Mouse (Mus musculus): ENCODE data around the gene Sost. TPM values are rescaled to one million over a fixed set of nuclear protein-coding genes. Genes with fewer than 3 reads are reported as not detected.

Gene Sost
- polyA plus RNA-seq (2015; fragmentation: Nextera tagmentation; extraction: Ambion mirVana) = 0.10 TPM in 1 of 2 replicates, not detected in the other

DNA sequence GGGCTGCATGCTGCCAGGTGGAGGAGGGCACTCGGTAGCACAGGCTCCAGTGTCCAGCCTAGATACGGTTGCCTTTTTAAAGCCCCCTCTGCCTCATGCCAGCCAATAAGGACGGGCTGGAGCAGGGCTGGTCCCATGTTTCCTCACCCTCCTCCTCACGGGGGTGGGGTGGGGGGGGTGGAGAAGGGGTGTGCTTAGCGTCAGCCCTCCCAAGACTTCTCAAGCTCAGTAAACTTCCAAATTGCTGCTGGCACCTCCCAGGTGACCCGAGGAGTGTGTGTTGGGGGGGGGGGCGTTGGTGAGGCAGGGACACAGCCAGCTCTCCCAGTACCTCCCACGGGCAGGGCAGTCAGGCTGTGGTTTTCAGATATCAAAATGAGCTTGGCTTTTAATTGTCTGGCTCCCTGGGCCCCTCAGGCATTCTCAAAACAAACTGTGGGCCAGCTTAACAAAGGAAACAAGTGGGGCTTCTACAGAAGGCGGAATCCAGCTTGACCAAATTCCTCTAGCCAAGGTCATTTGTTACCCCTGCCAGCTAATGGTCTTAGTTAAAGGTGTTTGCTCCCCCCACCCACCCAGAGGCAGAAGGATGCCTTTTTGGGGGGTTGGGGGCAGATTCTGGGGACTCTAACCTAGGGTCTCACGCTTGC lies at the start of gene Sost:
TSS of gene Sost (minus strand) at position 51 of the 650 bp plus-strand sequence.
- Histone ChIP-seq H3K9ac (ENCODE audit: low read depth, low read length) (no peak within 1 kb of the TSS), H3K9me3 (replicated peaks; ENCODE audit: control insufficient read depth, low read length, poor library complexity, severe bottlenecking) (no peaks in the 10 kb centered on the region), H3K36me3 (ENCODE audit: control insufficient read depth, insufficient read depth, low read length) (no peaks in the 10 kb centered on the region), H3K4me3 (ENCODE audit: low read depth, low read length) (no peak within 1 kb of the TSS), H3K4me2 (ENCODE audit: low read length) (no peak within 1 kb of the TSS), H3K4me1 (ENCODE audit: control insufficient read depth, insufficient read depth, low read length) (peaks cover 10% of the 10 kb centered on the region; the same call in 1 of the 2 replicates), H3K27me3 (ENCODE audit: control insufficient read depth, insufficient read depth, low read depth, low read length) (peaks cover 35% of the 10 kb centered on the region), H3K27ac (ENCODE audit: low read length) (no peak within 1 kb of the TSS)
- 24% methylated on average over 10 of the region's 10 CpGs for WGBS
- no peak for ATAC-seq

DNA sequence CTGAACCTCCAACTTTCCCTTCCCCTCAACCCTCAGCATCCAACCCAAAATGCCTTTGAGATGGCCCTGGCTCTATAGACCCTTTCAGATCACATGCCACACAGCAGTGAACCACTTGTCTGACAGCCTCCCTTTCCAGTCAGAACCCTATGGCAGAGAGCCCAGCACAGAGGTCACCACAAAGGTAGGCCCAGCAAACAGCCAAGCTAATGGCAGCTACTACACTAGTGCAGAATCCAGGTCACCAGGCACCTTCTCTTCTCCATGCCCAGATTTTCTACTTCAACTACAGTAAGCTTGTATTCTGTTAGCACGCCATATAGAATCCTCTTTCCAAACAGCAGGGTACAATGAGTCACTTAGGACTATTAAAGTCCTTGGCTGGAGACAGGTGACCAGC lies 49.3 kb upstream of the Sost start:
- Histone ChIP-seq H3K4me2 (ENCODE audit: low read length) (no peak overlapping the region), H3K9me3 (replicated peaks; ENCODE audit: control insufficient read depth, low read length, poor library complexity, severe bottlenecking) (no peaks in the 10 kb centered on the region), H3K36me3 (ENCODE audit: control insufficient read depth, insufficient read depth, low read length) (peaks cover 9% of the 10 kb centered on the region), H3K4me1 (ENCODE audit: control insufficient read depth, insufficient read depth, low read length) (no peaks in the 10 kb centered on the region), H3K27me3 (ENCODE audit: control insufficient read depth, insufficient read depth, low read depth, low read length) (no peaks in the 10 kb centered on the region), H3K27ac (ENCODE audit: low read length) (no peak overlapping the region), H3K9ac (ENCODE audit: low read depth, low read length) (no peak overlapping the region), H3K4me3 (ENCODE audit: low read depth, low read length) (no peak overlapping the region)
- 96% methylated on average over 1 of the region's 1 CpGs for WGBS
- ATAC-seq = no peak

- 63% methylated on average over 6 of the region's 6 CpGs for WGBS
- peaks cover 9% of the 10 kb centered on the region for H3K36me3 ChIP-seq (ENCODE audit: control insufficient read depth, insufficient read depth, low read length)
These were observed 48.7 kb upstream of the Sost start for GRCm38 (mm10) chr11:102015472-102015871.

DNA sequence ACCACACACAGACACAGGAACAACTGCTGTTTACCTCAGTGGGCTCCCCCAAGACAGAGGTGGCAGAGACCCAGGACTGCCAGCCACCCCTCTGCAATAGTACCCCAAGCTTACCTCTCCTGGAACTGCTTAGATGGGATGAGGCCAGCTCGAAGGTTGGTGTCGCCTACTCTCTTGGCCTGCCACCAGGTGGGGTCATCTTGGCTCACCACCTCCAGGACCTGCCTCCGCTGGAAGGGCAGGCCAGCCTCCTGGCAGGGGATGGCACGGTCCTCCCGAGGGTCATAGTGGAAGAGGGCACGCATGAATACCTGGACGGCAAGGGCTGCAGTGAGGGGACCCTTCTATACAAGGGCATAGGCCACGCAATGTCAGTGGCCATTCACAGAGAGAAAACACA lies 46.4 kb upstream of the Sost start:
- no peak for ATAC-seq
- no peak overlapping the region for H3K4me2 ChIP-seq (ENCODE audit: low read length)
- H3K9me3 ChIP-seq (replicated peaks; ENCODE audit: control insufficient read depth, low read length, poor library complexity, severe bottlenecking) = no peaks in the 10 kb centered on the region
- no peaks in the 10 kb centered on the region for H3K27me3 ChIP-seq (ENCODE audit: control insufficient read depth, insufficient read depth, low read depth, low read length)
- no peaks in the 10 kb centered on the region for H3K4me1 ChIP-seq (ENCODE audit: control insufficient read depth, insufficient read depth, low read length)
- no peak overlapping the region for H3K9ac ChIP-seq (ENCODE audit: low read depth, low read length)
- WGBS = 85% methylated on average over 8 of the region's 8 CpGs
- peaks cover 22% of the 10 kb centered on the region for H3K36me3 ChIP-seq (ENCODE audit: control insufficient read depth, insufficient read depth, low read length)
- H3K27ac ChIP-seq (ENCODE audit: low read length) = no peak overlapping the region
- H3K4me3 ChIP-seq (ENCODE audit: low read depth, low read length) = no peak overlapping the region

More at GRCm38 (mm10) chr11:102015472-102015871, 48.7 kb upstream of the Sost start:
- no peak for ATAC-seq
- Histone ChIP-seq H3K4me3 (ENCODE audit: low read depth, low read length) (no peak overlapping the region), H3K4me1 (ENCODE audit: control insufficient read depth, insufficient read depth, low read length) (no peaks in the 10 kb centered on the region), H3K4me2 (ENCODE audit: low read length) (no peak overlapping the region), H3K9ac (ENCODE audit: low read depth, low read length) (no peak overlapping the region), H3K27me3 (ENCODE audit: control insufficient read depth, insufficient read depth, low read depth, low read length) (no peaks in the 10 kb centered on the region), H3K27ac (ENCODE audit: low read length) (no peak overlapping the region), H3K9me3 (replicated peaks; ENCODE audit: control insufficient read depth, low read length, poor library complexity, severe bottlenecking) (no peaks in the 10 kb centered on the region)

- Histone ChIP-seq H3K27ac (ENCODE audit: low read length) (no peak overlapping the region), H3K27me3 (ENCODE audit: control insufficient read depth, insufficient read depth, low read depth, low read length) (no peaks in the 10 kb centered on the region), H3K9ac (ENCODE audit: low read depth, low read length) (no peak overlapping the region), H3K4me2 (ENCODE audit: low read length) (no peak overlapping the region), H3K4me1 (ENCODE audit: control insufficient read depth, insufficient read depth, low read length) (no peaks in the 10 kb centered on the region), H3K9me3 (replicated peaks; ENCODE audit: control insufficient read depth, low read length, poor library complexity, severe bottlenecking) (no peaks in the 10 kb centered on the region), H3K36me3 (ENCODE audit: control insufficient read depth, insufficient read depth, low read length) (peaks cover 22% of the 10 kb centered on the region), H3K4me3 (ENCODE audit: low read depth, low read length) (no peak overlapping the region)
- WGBS = 75% methylated on average over 8 of the region's 8 CpGs
- ATAC-seq = no peak
These were observed 44.7 kb upstream of the Sost start for GRCm38 (mm10) chr11:102011510-102011909.

DNA sequence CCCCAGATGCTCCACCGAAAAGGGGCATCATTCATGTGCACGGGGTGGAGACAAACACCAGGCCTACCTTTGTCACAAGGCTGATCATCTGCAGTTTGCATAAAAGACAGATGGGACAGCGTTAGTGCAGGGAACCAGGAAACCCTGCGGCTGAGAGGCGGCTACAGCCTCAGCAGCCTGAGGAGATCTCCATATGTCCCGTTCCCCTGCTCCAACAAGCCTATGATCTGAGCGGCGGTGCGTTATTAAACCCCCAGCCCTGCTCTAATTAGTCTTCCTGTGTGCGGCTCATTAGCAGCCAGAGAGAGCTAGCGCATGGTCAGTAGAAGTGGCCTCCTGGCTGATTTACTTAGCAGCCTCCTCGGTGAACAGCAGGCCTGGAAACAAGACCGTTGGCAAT lies 43.3 kb upstream of the Sost start:
- H3K9ac ChIP-seq (ENCODE audit: low read depth, low read length) = peak overlapping the region; percentile 32; the same call in 1 of the 2 replicates
- 40% methylated on average over 13 of the region's 13 CpGs for WGBS
- peaks cover 22% of the 10 kb centered on the region for H3K36me3 ChIP-seq (ENCODE audit: control insufficient read depth, insufficient read depth, low read length)
- no peaks in the 10 kb centered on the region for H3K9me3 ChIP-seq (replicated peaks; ENCODE audit: control insufficient read depth, low read length, poor library complexity, severe bottlenecking)
- ATAC-seq = peak; percentile 60
- H3K4me1 ChIP-seq (ENCODE audit: control insufficient read depth, insufficient read depth, low read length) = no peaks in the 10 kb centered on the region
- H3K27ac ChIP-seq (ENCODE audit: low read length) = peak overlapping the region; percentile 58
- H3K4me3 ChIP-seq (ENCODE audit: low read depth, low read length) = no peak overlapping the region
- H3K4me2 ChIP-seq (ENCODE audit: low read length) = no peak overlapping the region
- H3K27me3 ChIP-seq (ENCODE audit: control insufficient read depth, insufficient read depth, low read depth, low read length) = no peaks in the 10 kb centered on the region

DNA sequence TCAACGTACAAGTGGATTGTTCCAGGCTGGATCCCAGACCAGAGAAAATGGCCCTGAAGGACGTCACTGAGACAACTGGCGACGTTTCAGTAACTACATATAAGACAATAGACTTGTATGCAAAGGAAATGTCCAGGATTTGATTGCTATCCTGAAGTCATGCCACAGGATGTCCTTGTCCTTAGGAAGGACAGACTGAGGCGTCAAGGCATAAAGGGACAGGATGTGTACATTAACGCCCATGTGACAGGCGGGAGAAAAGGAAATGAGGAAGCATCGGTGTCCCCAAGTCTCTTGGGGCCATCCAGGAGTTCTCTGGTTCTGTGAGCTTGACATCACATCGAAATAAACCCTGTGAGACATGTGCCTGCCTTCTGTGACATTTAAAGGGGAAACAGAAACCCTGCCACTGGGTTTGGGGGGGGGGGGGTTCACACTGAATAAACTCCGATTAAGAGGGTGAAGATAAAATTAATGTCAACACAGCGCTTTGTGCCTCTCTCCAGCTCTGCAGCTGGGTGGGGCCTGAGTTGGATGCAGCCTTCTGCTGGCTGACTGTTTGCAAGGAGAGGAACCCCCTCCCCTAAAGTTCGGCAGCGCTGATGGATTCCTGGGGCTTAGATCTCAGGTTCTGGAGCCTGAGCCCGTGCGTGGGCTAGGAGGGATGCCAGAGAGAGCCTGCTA lies 42.3 kb upstream of the Sost start:
- H3K4me2 ChIP-seq (ENCODE audit: low read length) = no peak overlapping the region
- 89% methylated on average over 15 of the region's 15 CpGs for WGBS
- H3K27ac ChIP-seq (ENCODE audit: low read length) = no peak overlapping the region
- no peaks in the 10 kb centered on the region for H3K27me3 ChIP-seq (ENCODE audit: control insufficient read depth, insufficient read depth, low read depth, low read length)
- no peak overlapping the region for H3K9ac ChIP-seq (ENCODE audit: low read depth, low read length)
- no peaks in the 10 kb centered on the region for H3K4me1 ChIP-seq (ENCODE audit: control insufficient read depth, insufficient read depth, low read length)
- no peaks in the 10 kb centered on the region for H3K9me3 ChIP-seq (replicated peaks; ENCODE audit: control insufficient read depth, low read length, poor library complexity, severe bottlenecking)
- H3K4me3 ChIP-seq (ENCODE audit: low read depth, low read length) = no peak overlapping the region
- H3K36me3 ChIP-seq (ENCODE audit: control insufficient read depth, insufficient read depth, low read length) = peaks cover 29% of the 10 kb centered on the region
- ATAC-seq = no peak

DNA sequence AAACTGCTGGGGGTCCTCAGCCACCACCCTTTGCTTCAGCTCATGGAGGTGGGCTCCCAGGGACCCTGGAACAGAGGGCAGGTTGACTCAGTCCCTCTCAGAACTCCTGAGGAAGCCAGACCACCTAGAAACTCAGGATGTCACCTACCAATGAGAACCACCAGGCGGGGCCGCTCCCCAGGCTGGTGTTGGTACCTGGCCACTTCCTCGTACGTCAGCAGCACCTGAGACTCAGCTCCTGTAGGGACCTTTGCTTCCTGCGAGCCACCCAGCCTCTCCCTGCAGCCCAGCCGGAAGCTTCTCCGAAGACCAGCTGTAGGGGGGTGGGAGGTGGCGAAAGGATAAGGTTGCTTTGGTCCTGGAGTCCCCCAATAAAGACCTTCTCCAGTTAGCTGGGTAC lies 41.6 kb upstream of the Sost start:
- H3K36me3 ChIP-seq (ENCODE audit: control insufficient read depth, insufficient read depth, low read length) = peaks cover 29% of the 10 kb centered on the region
- H3K4me3 ChIP-seq (ENCODE audit: low read depth, low read length) = no peak overlapping the region
- H3K4me2 ChIP-seq (ENCODE audit: low read length) = no peak overlapping the region
- H3K4me1 ChIP-seq (ENCODE audit: control insufficient read depth, insufficient read depth, low read length) = no peaks in the 10 kb centered on the region
- H3K9me3 ChIP-seq (replicated peaks; ENCODE audit: control insufficient read depth, low read length, poor library complexity, severe bottlenecking) = no peaks in the 10 kb centered on the region
- ATAC-seq = no peak
- no peak overlapping the region for H3K27ac ChIP-seq (ENCODE audit: low read length)
- H3K27me3 ChIP-seq (ENCODE audit: control insufficient read depth, insufficient read depth, low read depth, low read length) = no peaks in the 10 kb centered on the region
- H3K9ac ChIP-seq (ENCODE audit: low read depth, low read length) = no peak overlapping the region
- WGBS = 97% methylated on average over 8 of the region's 8 CpGs

DNA sequence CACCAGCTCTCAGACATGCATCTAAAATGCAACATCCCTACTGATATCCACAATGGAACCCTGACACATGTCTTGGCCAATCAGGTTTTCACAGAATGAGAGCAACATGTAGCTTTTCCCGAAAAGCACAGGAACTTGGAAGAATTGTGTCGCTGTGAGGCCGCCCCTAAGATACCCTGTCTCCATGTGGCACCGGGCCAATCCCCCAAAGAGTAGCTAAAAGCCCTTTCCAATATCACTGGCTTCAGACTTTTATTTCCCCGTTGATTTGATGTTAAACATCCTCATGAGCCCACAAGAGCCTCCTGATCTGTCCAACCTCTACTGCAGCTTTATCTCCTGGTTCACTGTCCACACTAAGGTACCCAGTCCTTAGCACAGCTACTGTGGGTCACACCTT lies 39.9 kb upstream of the Sost start:
- Histone ChIP-seq H3K4me2 (ENCODE audit: low read length) (no peak overlapping the region), H3K27me3 (ENCODE audit: control insufficient read depth, insufficient read depth, low read depth, low read length) (no peaks in the 10 kb centered on the region), H3K4me3 (ENCODE audit: low read depth, low read length) (no peak overlapping the region), H3K9ac (ENCODE audit: low read depth, low read length) (no peak overlapping the region), H3K36me3 (ENCODE audit: control insufficient read depth, insufficient read depth, low read length) (peaks cover 24% of the 10 kb centered on the region), H3K27ac (ENCODE audit: low read length) (no peak overlapping the region), H3K9me3 (replicated peaks; ENCODE audit: control insufficient read depth, low read length, poor library complexity, severe bottlenecking) (no peaks in the 10 kb centered on the region), H3K4me1 (ENCODE audit: control insufficient read depth, insufficient read depth, low read length) (no peaks in the 10 kb centered on the region)
- ATAC-seq = no peak
- 59% methylated on average over 5 of the region's 5 CpGs for WGBS

All from midbrain, embryonic 16.5 days (tissue).